Mouse (Mus musculus) heart, adult 2 months (tissue): ENCODE measurements around the gene Pakap.

ENCODE experiments used
- CTCF ChIP-seq: fragments of 200-600 bp; IDR thresholded peaks from 2 replicates; pipeline ENCODE4 v1.8.1; 2022; ENCODE audit warnings: antibody characterized with exemption, mild to moderate bottlenecking, moderate library complexity
- EP300 ChIP-seq: fragments of 200-500 bp; IDR thresholded peaks from 2 replicates; pipeline ENCODE4 v1.6.1; 2011; ENCODE audit warnings: low read depth, low read length, control low read depth; ENCODE audit not compliant: insufficient read depth

DNA sequence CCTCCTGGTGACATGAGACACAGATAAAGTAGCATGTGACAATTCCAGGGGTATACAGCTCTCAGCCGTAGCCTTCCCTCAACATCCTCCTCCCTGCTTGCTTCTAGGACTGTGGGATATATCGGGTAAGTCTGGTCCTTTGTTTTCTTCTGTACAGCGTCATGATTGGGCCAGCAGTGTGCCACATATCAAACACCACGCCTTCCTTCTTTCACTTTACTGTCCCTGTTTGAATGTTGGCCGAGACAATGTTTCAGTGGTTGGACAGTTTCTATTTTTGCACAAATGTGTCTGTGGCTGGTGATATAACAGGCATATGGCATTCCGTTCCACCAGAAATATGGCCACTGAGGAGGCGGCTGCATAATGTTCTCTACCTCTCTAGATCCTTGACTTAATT, 54.8 kb downstream of the Pakap start:
- TF ChIP-seq CTCF (no peak), EP300 (no peak)
